Mouse (Mus musculus) hematopoietic stem cell, adult 5-6 weeks (primary cell): ENCODE measurements around the gene Glo1. TPM values are rescaled to one million over a fixed set of nuclear protein-coding genes. Genes with fewer than 3 reads are reported as not detected.

ENCODE experiments used
- ATAC-seq, 2 experiments: fragments of 125-278 bp in 1 of 2; replicated peaks in 1 of 2; 2 replicates each; pipeline ENCODE4 v1.8.0; 2016 to 2017; ENCODE audit warnings: inconsistent platforms in 2 of 2, mild to moderate bottlenecking in 2 of 2, moderate number of reproducible peaks in 2 of 2, low read depth in 1 of 2, moderate TSS enrichment in 1 of 2; ENCODE audit not compliant: low FRiP score in 2 of 2, poor library complexity in 2 of 2, severe bottlenecking in 2 of 2, insufficient read depth in 1 of 2, low TSS enrichment in 1 of 2
- total RNA-seq: library from RNA; stranded (forward); fragments of 172-1452, 232-1000 nt; gene quantifications from 2 replicates; pipeline ENCODE4 v1.2.3, GENCODE M21; 2017

Gene Glo1
- total RNA-seq, result 116 and 125 TPM in 2 replicates

DNA sequence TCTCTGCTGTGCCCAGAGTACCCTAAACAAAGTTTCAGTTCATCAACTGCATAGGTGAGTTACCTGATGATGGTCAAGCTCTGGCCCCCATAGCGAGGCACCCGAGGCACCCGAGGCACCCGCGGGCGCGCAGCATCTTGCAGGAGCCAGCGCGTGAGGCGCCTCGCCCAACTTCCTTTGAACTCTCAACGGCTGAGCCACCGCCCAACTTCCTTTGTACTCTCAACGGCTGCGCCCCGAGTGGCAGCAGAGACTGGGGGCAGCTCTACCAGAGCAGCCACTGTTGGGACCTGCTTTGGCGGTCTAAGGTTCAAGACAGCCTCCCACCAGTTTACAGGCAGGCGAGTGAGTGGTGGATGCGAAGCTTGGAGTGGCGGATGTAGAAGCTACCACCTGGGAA lies at the start of gene Glo1:
Gene Glo1 (minus strand): TSS at position 153 of the 400 bp plus-strand sequence.
- ATAC-seq, result peak; percentile 74 to 83

DNA sequence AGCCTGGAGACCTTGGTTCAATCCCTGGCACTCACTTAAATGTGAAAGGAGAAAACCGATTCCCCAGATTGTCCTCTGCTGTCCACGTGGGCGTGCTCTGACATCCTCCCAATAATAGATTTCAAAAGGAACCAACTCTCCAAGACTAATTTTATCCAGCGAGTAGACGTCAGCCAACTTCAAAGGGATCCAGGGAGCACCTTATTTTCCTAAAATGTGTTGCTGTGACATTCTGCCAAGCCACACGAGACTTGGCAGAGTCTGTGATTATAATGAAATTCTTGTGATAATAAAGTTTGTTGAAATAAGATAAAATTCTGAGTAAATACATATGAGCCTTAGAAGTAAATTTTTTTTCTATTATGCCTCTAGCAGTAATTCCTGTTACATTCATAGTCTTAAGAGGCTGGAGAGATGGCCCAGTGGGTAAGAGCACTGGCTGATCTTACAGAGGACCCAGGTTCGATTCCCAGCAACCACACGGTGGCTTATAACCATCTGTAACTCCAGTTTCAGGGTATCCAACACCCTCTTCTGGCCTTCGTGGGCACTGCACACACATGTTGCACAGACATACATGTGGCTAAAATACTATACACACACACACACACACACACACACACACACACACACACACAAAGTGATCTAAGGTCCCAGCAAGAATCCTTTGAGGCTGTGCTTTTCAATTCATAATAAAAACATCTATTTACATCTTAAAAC lies 48.5 kb upstream of the Glo1 start:
- no peak for ATAC-seq

DNA sequence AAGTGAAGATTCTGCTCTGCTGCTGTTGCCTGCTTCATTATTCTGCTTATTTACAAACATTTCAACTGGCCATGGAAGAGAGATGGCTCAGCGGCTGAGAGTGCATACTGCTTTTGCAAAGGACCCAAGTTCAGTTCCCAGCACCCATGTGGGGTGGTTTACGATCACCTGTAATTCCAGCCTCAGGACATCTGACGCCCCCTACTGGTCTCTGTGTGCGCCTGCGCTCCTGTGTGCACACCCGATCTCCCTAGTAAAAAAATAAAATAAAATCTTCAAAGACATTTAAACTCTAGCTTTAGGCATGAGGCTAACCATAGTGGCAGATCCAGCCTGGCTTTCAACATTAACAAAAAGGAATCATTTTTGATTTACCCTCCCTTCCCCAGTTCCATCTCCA lies 46.4 kb upstream of the Glo1 start:
- ATAC-seq, result no peak

GRCm38 (mm10) chr17:30672556-30672955 lies 45.9 kb upstream of the Glo1 start:
- ATAC-seq, result no peak

GRCm38 (mm10) chr17:30664856-30665255 lies 38.2 kb upstream of the Glo1 start:
- ATAC-seq, result no peak

GRCm38 (mm10) chr17:30663170-30663569 lies 36.5 kb upstream of the Glo1 start:
- no peak for ATAC-seq

GRCm38 (mm10) chr17:30662131-30662530 lies 35.5 kb upstream of the Glo1 start:
- ATAC-seq, result no peak

DNA sequence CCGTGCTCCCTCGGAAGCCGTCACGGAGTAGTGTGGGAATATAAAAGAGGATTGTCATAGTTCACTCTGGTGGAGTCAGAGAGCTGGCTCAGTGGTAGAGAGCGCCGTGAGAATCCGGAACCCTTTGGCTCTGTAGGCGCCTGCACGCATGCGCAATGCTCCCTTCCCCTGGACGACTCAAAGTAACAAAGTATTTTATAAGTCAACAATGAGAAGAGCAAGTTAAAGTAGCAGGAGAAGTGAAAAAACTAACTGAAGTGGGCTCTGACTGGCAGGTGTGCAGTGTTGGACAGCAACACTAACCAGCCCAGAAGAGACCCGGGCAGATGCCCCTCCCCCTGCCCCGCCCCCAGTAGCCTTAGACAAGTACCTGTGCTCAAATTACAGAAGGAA lies 31.5 kb upstream of the Glo1 start:
- ATAC-seq, result peak; percentile 53 to 56; a peak in 3 of 4 replicates

DNA sequence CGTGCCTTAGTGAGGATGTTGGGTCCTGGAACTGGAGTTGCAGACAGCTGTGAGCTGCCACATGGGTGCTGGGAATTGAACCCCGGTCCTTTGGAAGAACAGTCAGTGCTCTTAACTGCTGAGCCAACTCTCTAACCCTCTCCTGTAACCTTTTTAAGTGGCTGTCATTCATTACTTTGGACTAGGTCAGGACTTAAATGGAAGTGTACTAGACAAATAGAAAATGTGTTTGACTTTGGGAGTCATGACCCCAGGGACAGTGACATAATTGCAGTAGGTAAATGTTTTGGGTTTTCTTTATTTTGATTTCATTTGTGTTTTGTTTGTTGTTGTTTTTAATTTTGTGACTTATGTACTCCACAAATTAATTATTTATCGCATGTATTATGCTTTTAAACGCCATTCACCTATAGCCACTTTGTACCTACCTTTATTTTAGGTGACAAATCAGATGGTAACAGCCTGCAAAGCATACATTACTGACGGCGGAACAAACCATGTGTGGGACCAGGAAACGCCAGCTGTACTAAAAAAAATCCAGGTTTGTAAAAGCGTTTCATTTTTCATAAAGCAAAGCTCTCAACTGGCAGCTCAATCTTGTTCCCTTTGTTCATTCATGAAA lies 31.0 kb upstream of the Glo1 start:
- no peak for ATAC-seq

GRCm38 (mm10) chr17:30653010-30653409 lies 26.3 kb upstream of the Glo1 start:
- ATAC-seq, result no peak

- ATAC-seq, result no peak
Observed at GRCm38 (mm10) chr17:30648770-30649169, 22.1 kb upstream of the Glo1 start.

GRCm38 (mm10) chr17:30640896-30641295 lies 14.2 kb upstream of the Glo1 start:
- ATAC-seq, result no peak

- ATAC-seq, result no peak
Observed at GRCm38 (mm10) chr17:30638996-30639395, 12.3 kb upstream of the Glo1 start.

DNA sequence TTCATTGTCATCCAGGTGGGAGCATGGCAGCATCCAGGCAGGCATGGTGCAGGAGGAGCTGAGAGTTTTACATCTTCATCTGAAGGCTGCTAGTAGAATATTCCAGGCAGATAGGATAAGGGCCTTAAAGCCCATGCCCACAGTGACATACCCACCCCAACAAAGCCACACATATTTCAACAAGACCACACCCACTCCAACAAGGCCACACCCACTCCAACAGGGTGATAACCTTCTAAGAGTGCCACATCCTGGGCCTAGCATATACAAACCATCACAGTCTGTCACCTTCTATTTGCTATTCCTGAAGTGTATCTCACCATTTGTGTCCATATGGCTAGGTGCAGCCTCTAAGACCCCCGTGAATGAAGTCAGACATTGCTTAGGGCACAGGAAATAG lies 11.0 kb upstream of the Glo1 start:
- no peak for ATAC-seq

DNA sequence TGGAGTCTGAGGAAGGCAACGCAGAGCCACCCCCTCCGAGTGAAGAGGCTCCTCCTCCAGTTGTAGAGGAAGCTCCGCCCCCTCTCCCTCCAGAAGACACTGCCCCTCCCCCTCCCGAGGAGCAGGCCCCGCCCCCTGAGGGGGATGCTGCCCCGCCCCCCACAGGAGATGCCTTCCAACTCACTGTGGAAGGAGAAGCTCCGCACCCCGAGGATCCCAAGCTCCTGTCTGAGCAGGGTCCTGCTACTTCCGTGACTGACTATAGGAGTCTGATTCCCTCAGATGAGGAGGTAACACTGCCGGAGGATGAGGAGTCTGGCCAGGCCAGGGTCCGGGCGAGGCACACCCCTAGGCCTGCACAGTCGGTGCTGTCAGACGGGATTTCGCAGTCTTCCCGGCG lies 8.7 kb upstream of the Glo1 start:
- no peak for ATAC-seq

DNA sequence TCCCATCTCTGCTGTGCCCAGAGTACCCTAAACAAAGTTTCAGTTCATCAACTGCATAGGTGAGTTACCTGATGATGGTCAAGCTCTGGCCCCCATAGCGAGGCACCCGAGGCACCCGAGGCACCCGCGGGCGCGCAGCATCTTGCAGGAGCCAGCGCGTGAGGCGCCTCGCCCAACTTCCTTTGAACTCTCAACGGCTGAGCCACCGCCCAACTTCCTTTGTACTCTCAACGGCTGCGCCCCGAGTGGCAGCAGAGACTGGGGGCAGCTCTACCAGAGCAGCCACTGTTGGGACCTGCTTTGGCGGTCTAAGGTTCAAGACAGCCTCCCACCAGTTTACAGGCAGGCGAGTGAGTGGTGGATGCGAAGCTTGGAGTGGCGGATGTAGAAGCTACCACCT lies 2.5 kb downstream of the Glo1 start, which contains the start of gene Dnah8:
Gene Dnah8 (plus strand): TSS at position 223 of the 400 bp plus-strand sequence.
- ATAC-seq, result peak; percentile 69 to 84

- no peak for ATAC-seq
Observed at GRCm38 (mm10) chr17:30623200-30623599, 3.5 kb downstream of the Glo1 start.

DNA sequence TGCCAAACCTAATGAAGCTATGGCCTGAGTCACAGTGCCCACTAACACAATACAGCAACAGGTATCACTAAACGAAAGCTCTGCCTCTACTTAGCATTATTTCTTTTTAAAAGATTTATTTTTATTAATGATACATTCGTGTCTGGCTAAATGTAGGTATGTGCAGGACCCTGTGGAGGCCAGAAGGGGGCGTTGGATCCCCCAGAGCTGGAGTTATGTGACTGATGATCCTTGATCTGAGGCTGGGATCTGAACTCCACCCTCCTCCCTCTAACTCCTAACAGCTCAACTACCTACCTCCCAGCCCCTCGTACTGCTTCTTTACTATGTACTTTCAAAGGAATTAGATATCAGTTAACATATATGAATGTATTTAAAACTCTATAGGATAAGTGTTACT lies 5.2 kb downstream of the Glo1 start:
- ATAC-seq, result no peak

DNA sequence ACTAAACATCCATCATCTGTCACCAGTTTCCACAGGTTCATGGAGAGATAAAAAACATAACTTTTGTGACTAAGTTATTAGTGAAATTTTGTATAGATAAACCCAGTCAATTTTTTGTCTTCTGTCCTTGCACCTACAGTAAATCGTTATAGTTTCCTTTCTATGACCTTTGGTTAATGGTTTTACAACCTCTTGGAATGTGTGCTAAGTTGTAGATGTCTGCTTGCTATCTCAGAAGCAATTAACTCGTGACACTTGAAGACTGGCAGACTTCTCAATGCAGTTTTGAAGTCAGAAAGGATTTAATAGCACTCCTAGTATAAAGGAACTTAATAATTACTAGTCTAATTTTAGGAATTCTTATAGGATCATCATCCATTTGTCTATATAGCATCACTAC lies 6.1 kb downstream of the Glo1 start:
- ATAC-seq, result no peak
